Mouse (Mus musculus) spleen, embryonic (tissue): Measurements from ENCODE around the gene Trex1.

Experiments
- CTCF ChIA-PET: fragments of 350-600 bp; sonication (Branson Sonifier 250); formaldehyde crosslinking; loops from one replicate; lab custom pipeline; 2022; lab: Charles Lee

Gene Trex1

GRCm38 (mm10) chr9:109059136-109059903, at the start of gene Trex1:
Trex1 (minus strand) TSS chr9:109059734.
- CTCF ChIA-PET = interaction anchor here (0.6 to 1.7 kb wide), 4 partner anchors 11 to 769 kb away, joined by 4 to 6 read pairs (median 6); partner anchors contain the start of gene Nicn1

GRCm38 (mm10) chr9:109107341-109107740, 47.8 kb upstream of the Trex1 start:
- CTCF ChIA-PET = no interaction called here

DNA sequence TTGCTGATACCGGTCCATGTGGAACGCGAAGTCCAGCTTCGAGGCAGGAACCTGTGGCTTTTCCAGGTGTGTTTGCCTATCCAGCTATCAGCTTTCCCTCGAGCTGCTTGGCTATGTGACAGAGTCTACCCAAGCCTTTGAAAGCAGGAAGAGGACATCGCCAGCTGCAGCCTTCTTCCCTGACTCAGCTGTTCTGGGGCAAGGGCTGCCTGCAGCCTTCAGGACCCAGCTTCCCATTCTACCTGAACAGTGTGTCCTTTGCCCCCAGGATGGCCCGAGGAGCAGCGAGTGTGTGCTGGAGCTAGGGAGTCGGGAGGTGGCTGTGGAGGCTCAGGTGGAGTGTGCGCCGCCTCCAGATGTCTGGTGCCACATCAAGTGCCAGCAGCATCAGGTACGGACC, 46.1 kb upstream of the Trex1 start:
- CTCF ChIA-PET = no interaction called here

DNA sequence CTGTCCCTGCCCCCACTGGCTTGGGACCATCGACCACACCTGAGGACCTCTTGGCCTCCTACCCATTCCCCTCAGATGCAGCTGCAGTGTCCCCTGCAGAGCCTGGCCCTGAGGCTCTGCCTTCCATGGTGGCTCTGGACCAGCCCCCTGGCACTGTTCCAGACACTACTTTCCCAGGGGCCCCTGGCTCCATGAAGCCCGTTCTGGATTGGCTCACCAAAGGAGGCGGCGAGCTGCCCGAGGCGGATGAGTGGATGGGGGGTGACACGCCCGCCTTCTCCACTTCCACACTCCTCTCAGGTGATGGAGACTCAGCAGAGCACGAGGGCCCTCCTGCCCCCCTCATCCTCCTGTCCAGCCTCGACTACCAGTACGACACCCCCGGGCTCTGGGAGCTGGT, 45.5 kb upstream of the Trex1 start:
- CTCF ChIA-PET = no interaction called here

DNA sequence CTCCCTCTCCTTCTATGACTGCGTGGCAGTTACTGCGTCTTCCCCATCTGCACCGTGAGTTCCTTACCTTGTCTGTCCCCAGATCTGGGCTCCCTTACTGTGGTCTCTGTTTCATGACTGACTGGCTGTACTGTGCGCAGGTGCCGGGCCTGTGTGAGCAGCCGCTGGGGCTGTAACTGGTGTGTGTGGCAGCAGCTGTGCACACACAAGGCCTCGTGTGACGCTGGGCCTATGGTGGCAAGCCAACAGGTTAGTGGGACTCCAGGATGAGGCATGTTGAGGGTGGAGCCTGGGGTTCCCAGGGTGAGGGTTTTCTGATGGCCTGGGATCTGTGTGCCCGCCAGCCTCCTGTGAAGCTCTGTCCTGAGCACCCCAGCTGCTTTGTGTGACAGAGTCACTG, 44.5 kb upstream of the Trex1 start:
- CTCF ChIA-PET = no interaction called here

- CTCF ChIA-PET = interaction anchor here (0.5 kb wide), 1 partner anchor 560 kb away, joined by 4 read pairs; no protein-coding TSS in a partner anchor
These were observed 43.7 kb upstream of the Trex1 start for GRCm38 (mm10) chr9:109103250-109103649.

DNA sequence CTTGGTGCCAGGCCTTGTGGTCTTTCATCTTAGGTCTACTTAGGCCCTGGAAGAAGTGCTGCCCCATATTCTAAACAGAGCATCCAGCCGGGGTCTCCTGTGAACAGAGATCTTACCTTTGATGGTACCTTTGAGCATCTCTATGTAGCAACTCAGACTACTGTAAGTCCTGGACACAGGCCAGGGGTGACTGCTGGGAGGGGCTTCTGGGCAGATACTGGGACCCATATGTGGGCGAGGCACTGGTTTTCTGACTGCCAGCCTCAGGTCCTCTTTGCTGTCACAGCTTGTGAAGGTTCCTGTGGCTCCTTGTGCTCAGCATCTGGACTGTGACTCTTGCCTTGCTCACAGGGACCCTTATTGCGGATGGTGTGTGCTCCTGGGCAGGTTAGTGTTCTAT, 43.0 kb upstream of the Trex1 start:
- CTCF ChIA-PET = no interaction called here

DNA sequence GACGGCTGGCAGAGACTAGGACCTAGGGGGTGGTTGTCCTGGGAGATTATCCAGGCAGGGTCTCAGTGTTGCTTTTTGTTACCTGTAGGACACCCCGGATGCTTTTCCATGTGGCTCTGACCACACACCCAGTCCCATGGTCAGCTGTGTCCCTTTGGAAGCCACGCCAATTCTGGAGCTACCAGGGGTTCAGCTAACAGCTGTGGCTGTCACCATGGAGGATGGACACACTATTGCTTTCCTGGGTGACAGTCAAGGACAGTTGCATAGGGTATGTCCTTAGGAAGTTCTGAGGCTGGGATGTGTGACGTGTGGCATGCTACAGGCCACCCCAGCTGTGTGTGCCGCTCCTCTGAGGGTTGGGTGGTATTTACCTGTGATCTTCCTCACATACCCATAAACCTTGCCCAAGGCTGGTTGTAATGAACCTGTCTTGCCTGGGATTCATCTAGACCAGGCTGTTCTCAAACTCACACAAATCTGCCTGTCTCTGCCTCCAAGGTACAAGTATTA, 42.5 kb upstream of the Trex1 start:
- CTCF ChIA-PET = no interaction called here

DNA sequence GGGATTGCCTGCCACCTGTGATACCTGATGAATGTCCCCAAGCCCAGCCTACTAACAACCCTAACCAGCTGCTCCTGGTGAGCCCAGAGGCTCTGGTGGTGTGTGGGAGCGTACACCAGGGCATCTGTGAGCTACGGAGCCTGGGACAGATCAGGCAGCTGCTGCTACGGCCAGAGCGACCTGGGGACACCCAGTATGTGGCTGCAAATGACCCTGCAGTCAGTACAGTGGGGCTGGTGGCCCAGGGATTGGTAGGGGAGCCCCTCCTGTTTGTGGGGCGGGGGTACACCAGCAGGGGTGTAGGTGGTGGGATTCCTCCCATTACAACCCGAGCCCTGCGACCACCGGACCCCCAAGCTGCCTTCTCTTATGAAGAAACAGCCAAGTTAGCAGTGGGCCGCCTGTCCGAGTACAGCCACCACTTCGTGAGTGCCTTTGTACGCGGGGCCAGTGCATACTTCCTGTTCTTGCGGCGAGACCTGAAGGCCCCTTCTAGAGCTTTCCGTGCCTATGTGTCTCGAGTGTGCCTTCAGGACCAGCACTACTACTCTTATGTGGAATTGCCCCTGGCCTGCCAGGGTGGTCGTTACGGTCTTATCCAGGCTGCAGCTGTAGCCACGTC, 40.9 kb upstream of the Trex1 start:
- CTCF ChIA-PET = no interaction called here

- CTCF ChIA-PET = no interaction called here
These were observed 39.4 kb upstream of the Trex1 start for GRCm38 (mm10) chr9:109098969-109099368.

- CTCF ChIA-PET = no interaction called here
These were observed 38.8 kb upstream of the Trex1 start for GRCm38 (mm10) chr9:109098366-109098765.

DNA sequence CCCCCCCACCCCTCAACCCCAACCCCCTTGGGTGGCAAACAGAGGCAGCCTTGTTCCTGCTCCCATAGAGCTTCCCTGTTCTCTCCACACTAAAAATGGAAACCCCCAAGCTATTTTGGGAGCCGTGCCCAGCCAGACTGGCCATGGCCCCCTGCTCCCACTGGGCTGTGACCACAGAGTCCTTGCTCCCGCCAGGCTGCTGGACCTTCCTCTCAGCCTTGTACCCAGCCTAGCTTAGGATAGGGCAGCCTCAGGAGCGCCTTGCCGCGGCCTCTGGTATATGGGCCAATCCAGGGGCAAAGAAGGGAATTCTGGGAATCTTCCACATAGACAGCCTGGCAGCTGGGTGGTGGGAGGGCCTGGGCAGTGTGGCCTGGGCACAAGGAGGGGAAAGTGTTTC, 38.3 kb upstream of the Trex1 start:
- CTCF ChIA-PET = no interaction called here

- CTCF ChIA-PET = no interaction called here
These were observed 37.8 kb upstream of the Trex1 start for GRCm38 (mm10) chr9:109097291-109097690.

DNA sequence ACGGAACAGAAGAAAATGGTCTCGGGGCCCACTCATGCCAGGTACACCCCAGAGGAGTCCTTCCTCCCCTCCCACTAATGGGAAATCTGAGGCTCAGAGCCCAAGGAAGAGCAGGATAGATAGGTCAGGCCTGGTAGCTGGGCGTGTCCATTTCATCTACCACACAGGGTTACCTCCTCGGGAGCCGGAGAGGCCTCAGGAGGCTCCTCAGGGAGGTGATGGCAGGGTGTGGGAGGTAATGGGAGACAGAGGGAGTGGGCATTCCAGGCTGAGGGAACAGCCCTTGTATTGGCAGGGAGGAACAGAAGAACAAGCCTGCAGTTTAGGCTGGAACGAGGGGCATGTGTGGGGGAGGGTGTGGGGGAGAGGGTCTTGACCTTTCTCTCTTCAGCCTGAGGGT, 37.3 kb upstream of the Trex1 start:
- CTCF ChIA-PET = no interaction called here

GRCm38 (mm10) chr9:109096251-109096661, 36.7 kb upstream of the Trex1 start:
- CTCF ChIA-PET = no interaction called here

DNA sequence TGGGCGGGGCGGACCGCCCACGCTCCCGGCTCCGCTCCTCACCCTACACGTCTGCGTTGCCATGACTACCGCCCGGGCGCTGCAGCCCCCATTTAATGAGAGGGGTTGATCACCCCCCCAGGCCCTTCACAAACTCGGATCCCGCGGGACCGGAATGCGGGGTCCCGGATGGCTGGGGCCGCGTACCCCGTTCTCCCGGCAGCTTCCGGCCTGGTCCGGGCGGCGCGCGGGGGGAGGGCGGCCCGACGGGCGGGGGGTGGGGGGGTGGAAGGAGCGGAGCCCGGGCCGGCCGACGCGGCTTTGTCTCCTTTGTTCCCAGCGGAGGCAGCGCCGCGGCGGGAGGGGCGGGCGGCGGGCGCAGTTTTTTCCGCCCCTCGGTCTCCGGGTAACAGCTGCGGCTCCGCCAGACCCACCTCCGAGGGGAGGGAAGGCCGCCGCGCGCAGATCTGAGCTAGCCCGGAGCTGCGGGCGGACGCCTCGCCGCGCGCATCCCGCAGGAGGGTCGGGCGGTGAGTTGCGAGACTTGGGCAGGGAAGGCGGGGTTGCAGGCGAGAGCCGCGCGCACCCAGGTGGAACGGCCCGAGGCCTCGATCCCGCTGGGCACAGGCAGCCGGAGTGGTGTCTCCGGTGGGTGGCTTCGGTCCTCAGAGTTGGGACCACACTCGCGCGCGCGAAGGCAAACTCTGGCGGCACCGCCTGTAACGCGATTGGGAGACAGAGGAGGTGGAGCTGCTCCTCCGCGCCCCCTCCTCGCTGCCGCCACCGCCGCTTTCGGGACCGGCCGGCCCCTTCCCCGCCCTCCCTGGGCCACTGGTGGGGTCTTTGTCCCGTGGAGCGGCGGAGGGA, 35.8 kb upstream of the Trex1 start, which contains the start of gene Plxnb1:
Plxnb1 (plus strand) TSS at position 253 of the 846 bp plus-strand sequence.
- CTCF ChIA-PET = no interaction called here

GRCm38 (mm10) chr9:109094553-109095136, 35.1 kb upstream of the Trex1 start:
- CTCF ChIA-PET = no interaction called here

- CTCF ChIA-PET = no interaction called here
These were observed 34.4 kb upstream of the Trex1 start for GRCm38 (mm10) chr9:109093786-109094552.

GRCm38 (mm10) chr9:109092799-109093198, 33.3 kb upstream of the Trex1 start:
- CTCF ChIA-PET = no interaction called here

GRCm38 (mm10) chr9:109091802-109092201, 32.3 kb upstream of the Trex1 start:
- CTCF ChIA-PET = no interaction called here

DNA sequence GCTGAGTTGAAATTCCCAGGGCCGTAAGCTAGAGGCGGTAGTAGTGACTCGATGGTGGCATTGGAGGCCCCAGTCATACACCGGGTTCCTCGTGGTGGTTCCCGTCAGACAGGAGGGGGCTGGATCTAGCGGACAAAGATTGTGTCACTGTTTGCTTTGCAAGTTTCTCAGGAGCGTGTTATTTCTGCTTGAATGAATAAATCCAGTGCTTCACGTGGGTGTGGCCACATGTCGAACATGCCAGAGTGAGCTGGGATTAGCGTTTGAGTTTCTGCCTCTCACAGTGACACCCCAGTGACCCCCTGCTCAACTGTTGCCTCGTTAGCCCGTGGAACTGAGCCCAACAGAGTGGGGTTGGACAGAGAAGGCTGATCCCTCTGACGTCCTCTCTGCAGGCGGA, 30.9 kb upstream of the Trex1 start:
- CTCF ChIA-PET = no interaction called here
